Mouse (Mus musculus): ENCODE measurements around the gene Olfr411.
A peak's percentile ranks its signal among the peaks of the same experiment; 100 is the strongest.

Gene Olfr411

GRCm38 (mm10) chr11:74352550-74352949 is at the start of gene Olfr411:
TSS of gene Olfr411 (minus strand) at chr11:74352650.
- H3K36me3 ChIP-seq (ENCODE audit: insufficient read depth, low read length) = no peaks in the 10 kb centered on the region
- TF ChIP-seq POU5F1 (IDR thresholded peaks at IDR 0.05; ENCODE audit: borderline replicate concordance, low read length) = no peak
- no peak for TF ChIP-seq NANOG (IDR thresholded peaks at IDR 0.05; ENCODE audit: borderline replicate concordance, low read length)
- TF ChIP-seq CTCF (conservative IDR thresholded peaks at IDR 0.05; ENCODE audit: low read length) = no peak

GRCm38 (mm10) chr11:74402126-74402525 is 49.7 kb upstream of the Olfr411 start:
- Histone ChIP-seq H3K9me3 (ENCODE audit: low read length) (peaks cover 3% of the 10 kb centered on the region; the same call in 1 of the 2 replicates), H3K4me1 (replicated peaks; ENCODE audit: low read depth, low read length) (no peaks in the 10 kb centered on the region), H3K36me3 (ENCODE audit: insufficient read depth, low read length) (no peaks in the 10 kb centered on the region), H3K27me3 (ENCODE audit: insufficient read depth, low read length) (no peaks in the 10 kb centered on the region), H3K4me3 (replicated peaks; ENCODE audit: low read length) (no peak overlapping the region)
- TF ChIP-seq CTCF (conservative IDR thresholded peaks at IDR 0.05; ENCODE audit: low read length) (peak; percentile 26), POU5F1 (IDR thresholded peaks at IDR 0.05; ENCODE audit: borderline replicate concordance, low read length) (no peak)

More at GRCm38 (mm10) chr11:74352550-74352949, at the start of gene Olfr411:
- Histone ChIP-seq H3K4me1 (replicated peaks; ENCODE audit: low read depth, low read length) (no peaks in the 10 kb centered on the region), H3K27me3 (ENCODE audit: insufficient read depth, low read length) (no peaks in the 10 kb centered on the region), H3K4me3 (replicated peaks; ENCODE audit: low read length) (no peak within 1 kb of the TSS), H3K9me3 (ENCODE audit: low read length) (no peaks in the 10 kb centered on the region)

- no peak for TF ChIP-seq NANOG (IDR thresholded peaks at IDR 0.05; ENCODE audit: borderline replicate concordance, low read length)
- TF ChIP-seq POU5F1 (IDR thresholded peaks at IDR 0.05; ENCODE audit: borderline replicate concordance, low read length) = no peak
- no peak for TF ChIP-seq CTCF (conservative IDR thresholded peaks at IDR 0.05; ENCODE audit: low read length)
- Histone ChIP-seq H3K36me3 (ENCODE audit: insufficient read depth, low read length) (no peaks in the 10 kb centered on the region), H3K4me3 (replicated peaks; ENCODE audit: low read length) (no peak overlapping the region), H3K27me3 (ENCODE audit: insufficient read depth, low read length) (peaks cover 12% of the 10 kb centered on the region), H3K4me1 (replicated peaks; ENCODE audit: low read depth, low read length) (no peaks in the 10 kb centered on the region), H3K9me3 (ENCODE audit: low read length) (peaks cover 3% of the 10 kb centered on the region; the same call in 1 of the 2 replicates)
Measured at GRCm38 (mm10) chr11:74395583-74395982, 43.1 kb upstream of the Olfr411 start.

DNA sequence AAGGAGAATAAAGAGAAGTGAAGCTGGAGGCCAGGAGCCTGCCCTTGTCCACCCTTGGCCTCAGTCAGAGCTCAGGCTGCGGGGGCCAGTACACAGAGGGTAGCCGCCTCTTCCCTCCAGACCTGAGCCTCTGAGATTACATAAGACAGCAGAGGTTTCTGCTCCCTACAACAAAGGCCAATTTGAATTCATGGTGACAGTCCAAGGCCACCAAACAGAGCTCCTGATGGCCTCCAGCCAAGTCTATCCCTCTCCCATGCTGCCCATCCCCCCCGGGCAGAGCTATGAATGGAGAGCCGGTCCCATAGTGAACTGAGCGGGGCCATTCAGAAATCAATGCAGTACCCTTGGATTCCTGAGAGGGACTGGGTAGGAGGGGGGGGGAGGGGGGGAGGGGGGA is 41.0 kb upstream of the Olfr411 start:
- peaks cover 12% of the 10 kb centered on the region for H3K27me3 ChIP-seq (ENCODE audit: insufficient read depth, low read length)
- no peak overlapping the region for H3K4me3 ChIP-seq (replicated peaks; ENCODE audit: low read length)
- no peaks in the 10 kb centered on the region for H3K4me1 ChIP-seq (replicated peaks; ENCODE audit: low read depth, low read length)
- TF ChIP-seq POU5F1 (IDR thresholded peaks at IDR 0.05; ENCODE audit: borderline replicate concordance, low read length) (no peak), NANOG (IDR thresholded peaks at IDR 0.05; ENCODE audit: borderline replicate concordance, low read length) (no peak), CTCF (conservative IDR thresholded peaks at IDR 0.05; ENCODE audit: low read length) (no peak)
- peaks cover 3% of the 10 kb centered on the region; the same call in 1 of the 2 replicates for H3K9me3 ChIP-seq (ENCODE audit: low read length)
- no peaks in the 10 kb centered on the region for H3K36me3 ChIP-seq (ENCODE audit: insufficient read depth, low read length)

- TF ChIP-seq NANOG (IDR thresholded peaks at IDR 0.05; ENCODE audit: borderline replicate concordance, low read length) = no peak
- no peak overlapping the region for H3K4me3 ChIP-seq (replicated peaks; ENCODE audit: low read length)
- peaks cover 12% of the 10 kb centered on the region for H3K27me3 ChIP-seq (ENCODE audit: insufficient read depth, low read length)
- 0 out of 2 replicates have a peak, but pooled peaks cover under 1% of the 10 kb centered on the region for H3K9me3 ChIP-seq (ENCODE audit: low read length)
- H3K4me1 ChIP-seq (replicated peaks; ENCODE audit: low read depth, low read length) = no peaks in the 10 kb centered on the region
- no peaks in the 10 kb centered on the region for H3K36me3 ChIP-seq (ENCODE audit: insufficient read depth, low read length)
Measured at GRCm38 (mm10) chr11:74392903-74393302, 40.5 kb upstream of the Olfr411 start.

- peaks cover 12% of the 10 kb centered on the region for H3K27me3 ChIP-seq (ENCODE audit: insufficient read depth, low read length)
- H3K9me3 ChIP-seq (ENCODE audit: low read length) = no peaks in the 10 kb centered on the region
- TF ChIP-seq POU5F1 (IDR thresholded peaks at IDR 0.05; ENCODE audit: borderline replicate concordance, low read length) (no peak), NANOG (IDR thresholded peaks at IDR 0.05; ENCODE audit: borderline replicate concordance, low read length) (no peak), CTCF (conservative IDR thresholded peaks at IDR 0.05; ENCODE audit: low read length) (no peak; the same call in 1 of the 2 replicates)
- H3K36me3 ChIP-seq (ENCODE audit: insufficient read depth, low read length) = no peaks in the 10 kb centered on the region
- H3K4me1 ChIP-seq (replicated peaks; ENCODE audit: low read depth, low read length) = no peaks in the 10 kb centered on the region
- no peak overlapping the region for H3K4me3 ChIP-seq (replicated peaks; ENCODE audit: low read length)
Measured at GRCm38 (mm10) chr11:74391899-74392298, 39.4 kb upstream of the Olfr411 start.

- no peaks in the 10 kb centered on the region for H3K36me3 ChIP-seq (ENCODE audit: insufficient read depth, low read length)
- TF ChIP-seq CTCF (conservative IDR thresholded peaks at IDR 0.05; ENCODE audit: low read length) (no peak), POU5F1 (IDR thresholded peaks at IDR 0.05; ENCODE audit: borderline replicate concordance, low read length) (no peak), NANOG (IDR thresholded peaks at IDR 0.05; ENCODE audit: borderline replicate concordance, low read length) (no peak)
- H3K9me3 ChIP-seq (ENCODE audit: low read length) = no peaks in the 10 kb centered on the region
- H3K27me3 ChIP-seq (ENCODE audit: insufficient read depth, low read length) = peaks cover 9% of the 10 kb centered on the region; the same call in 1 of the 2 replicates
- H3K4me3 ChIP-seq (replicated peaks; ENCODE audit: low read length) = no peak overlapping the region
- no peaks in the 10 kb centered on the region; the same call in 1 of the 2 replicates for H3K4me1 ChIP-seq (replicated peaks; ENCODE audit: low read depth, low read length)
Measured at GRCm38 (mm10) chr11:74387203-74387602, 34.8 kb upstream of the Olfr411 start.

DNA sequence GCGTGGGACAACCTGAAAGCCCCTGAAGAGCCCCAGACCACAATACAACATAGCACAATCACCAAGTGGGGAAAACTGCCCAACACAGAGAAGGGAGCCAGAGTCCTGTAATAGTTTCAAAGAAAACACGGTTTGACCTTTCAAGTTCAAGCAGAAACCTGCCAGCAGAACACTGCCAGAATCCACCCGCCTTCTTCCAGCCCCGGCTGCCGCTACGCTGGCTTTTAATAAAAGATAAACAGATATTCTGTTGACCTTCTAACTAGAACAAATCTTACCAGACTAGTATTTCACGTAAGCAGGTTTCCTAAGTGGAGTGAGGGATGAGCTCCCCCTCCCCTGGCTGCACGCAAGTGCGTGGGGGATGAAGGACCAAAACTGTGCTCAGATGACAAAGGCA is 33.2 kb upstream of the Olfr411 start:
- Histone ChIP-seq H3K4me1 (replicated peaks; ENCODE audit: low read depth, low read length) (no peaks in the 10 kb centered on the region; the same call in 1 of the 2 replicates), H3K27me3 (ENCODE audit: insufficient read depth, low read length) (peaks cover 9% of the 10 kb centered on the region; the same call in 1 of the 2 replicates), H3K9me3 (ENCODE audit: low read length) (no peaks in the 10 kb centered on the region), H3K36me3 (ENCODE audit: insufficient read depth, low read length) (no peaks in the 10 kb centered on the region), H3K4me3 (replicated peaks; ENCODE audit: low read length) (no peak overlapping the region)
- no peak for TF ChIP-seq NANOG (IDR thresholded peaks at IDR 0.05; ENCODE audit: borderline replicate concordance, low read length)
- no peak for TF ChIP-seq CTCF (conservative IDR thresholded peaks at IDR 0.05; ENCODE audit: low read length)
- no peak for TF ChIP-seq POU5F1 (IDR thresholded peaks at IDR 0.05; ENCODE audit: borderline replicate concordance, low read length)

Measured in E14TG2a.4 (cell line).